In the genomic region with DNA sequence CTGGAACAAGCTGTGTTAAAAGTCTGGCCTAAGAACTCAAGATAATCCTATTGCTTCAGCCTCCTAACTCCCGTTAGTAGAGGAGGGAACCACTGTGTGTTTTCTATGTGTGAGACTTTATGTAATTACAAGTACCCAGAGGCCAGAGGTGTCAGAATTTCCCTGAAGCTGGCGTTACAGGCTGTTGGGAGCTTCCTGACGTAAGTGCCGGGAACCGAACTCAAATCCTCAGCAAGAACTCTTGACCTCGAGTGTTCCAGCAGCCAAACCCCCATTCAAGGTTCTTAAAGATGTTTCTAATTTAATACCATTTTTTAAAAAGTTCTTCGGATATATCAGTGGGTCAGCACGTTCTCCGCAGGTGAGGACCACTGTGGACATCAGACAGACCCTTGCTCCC, we compare ENCODE assay signal across 8 mouse cellular contexts. TPM values are rescaled to one million over a fixed set of nuclear protein-coding genes. Genes with fewer than 3 reads are reported as not detected.
DNase-seq lines count a peak whose midpoint lies in the region; ATAC-seq lines count a peak whose summit lies in the region.

No protein-coding gene starts in this region.

- peaks cover 46% of the 10 kb centered on the region for H3K4me1 ChIP-seq in kidney, embryonic 15.5 days
- peaks cover 51% of the 10 kb centered on the region for H3K4me1 ChIP-seq in embryonic facial prominence, embryonic 10.5 days
- H3K4me1 ChIP-seq in hindbrain, embryonic 15.5 days (replicated peaks): peaks cover 40% of the 10 kb centered on the region
- peaks cover 42% of the 10 kb centered on the region for H3K4me1 ChIP-seq in midbrain, embryonic 15.5 days

- H3K4me3 ChIP-seq in kidney, embryonic 15.5 days (replicated peaks): peak overlapping the region; percentile 78
- peak overlapping the region; percentile 92 for H3K4me3 ChIP-seq in embryonic facial prominence, embryonic 10.5 days
- peak overlapping the region; percentile 92 for H3K4me3 ChIP-seq in hindbrain, embryonic 15.5 days
- H3K4me3 ChIP-seq in midbrain, embryonic 15.5 days: peak overlapping the region; percentile 59

- peak overlapping the region; percentile 59 for H3K27ac ChIP-seq in kidney, embryonic 15.5 days
- H3K27ac ChIP-seq in embryonic facial prominence, embryonic 10.5 days (replicated peaks): peak overlapping the region; percentile 97; the same call in 1 of the 2 replicates
- H3K27ac ChIP-seq in hindbrain, embryonic 15.5 days (replicated peaks): peak overlapping the region; percentile 96
- peak overlapping the region; percentile 87; the same call in 1 of the 2 replicates for H3K27ac ChIP-seq in midbrain, embryonic 15.5 days

- ATAC-seq in kidney, embryonic 15.5 days (replicated peaks; ENCODE audit: low FRiP score): no peak
- ATAC-seq in hindbrain, embryonic 15.5 days (ENCODE audit: low FRiP score, low read depth): no peak
- ATAC-seq in midbrain, embryonic 15.5 days (replicated peaks): no peak

- H3K9me3 ChIP-seq in kidney, embryonic 15.5 days (replicated peaks): no peaks in the 10 kb centered on the region
- H3K9me3 ChIP-seq in embryonic facial prominence, embryonic 10.5 days: 0 out of 2 replicates have a peak, but pooled peaks cover 2% of the 10 kb centered on the region
- H3K9me3 ChIP-seq in hindbrain, embryonic 15.5 days: no peaks in the 10 kb centered on the region
- H3K9me3 ChIP-seq in midbrain, embryonic 15.5 days: no peaks in the 10 kb centered on the region

- DNase-seq in kidney, adult 8-10 months: no peak
- DNase-seq in embryonic facial prominence, embryonic 10.5 days (ENCODE audit: low spot score): no peak
- no peak for DNase-seq in layer of hippocampus, postnatal 25 days (ENCODE audit: extremely low spot score in 1 of 2, low spot score in 1 of 2)
- no peak for DNase-seq in spleen, adult 12 weeks (ENCODE audit: low spot score)
- DNase-seq in cerebellum, adult 9-10 months: no peak

- H3K27me3 ChIP-seq in kidney, embryonic 15.5 days: 0 out of 2 replicates have a peak, but pooled peaks cover under 1% of the 10 kb centered on the region
- H3K27me3 ChIP-seq in embryonic facial prominence, embryonic 10.5 days (replicated peaks; ENCODE audit: low read depth, poor library complexity, severe bottlenecking): peaks cover 28% of the 10 kb centered on the region
- H3K27me3 ChIP-seq in hindbrain, embryonic 15.5 days: no peaks in the 10 kb centered on the region
- H3K27me3 ChIP-seq in midbrain, embryonic 15.5 days (replicated peaks): no peaks in the 10 kb centered on the region

- peak overlapping the region; percentile 88 for H3K4me2 ChIP-seq in kidney, embryonic 15.5 days
- H3K4me2 ChIP-seq in hindbrain, embryonic 15.5 days: peak overlapping the region; percentile 92
- peak overlapping the region; percentile 80 for H3K4me2 ChIP-seq in midbrain, embryonic 15.5 days

- H3K9ac ChIP-seq in kidney, embryonic 15.5 days: no peak overlapping the region
- peak overlapping the region; percentile 99; the same call in 1 of the 2 replicates for H3K9ac ChIP-seq in hindbrain, embryonic 15.5 days
- H3K9ac ChIP-seq in midbrain, embryonic 15.5 days: 0 out of 2 replicates have a peak overlapping the region, but pooled peaks have one; percentile 19

- WGBS in kidney, embryonic 15.5 days: 11% methylated on average over 9 of the region's 9 CpGs
- WGBS in embryonic facial prominence, embryonic 10.5 days: 9% methylated on average over 9 of the region's 9 CpGs
- 15% methylated on average over 9 of the region's 9 CpGs for WGBS in hindbrain, embryonic 15.5 days
- WGBS in midbrain, embryonic 15.5 days: 11% methylated on average over 9 of the region's 9 CpGs

- H3K36me3 ChIP-seq in kidney, embryonic 15.5 days: no peaks in the 10 kb centered on the region
- H3K36me3 ChIP-seq in embryonic facial prominence, embryonic 10.5 days (replicated peaks): peaks cover under 1% of the 10 kb centered on the region; the same call in 1 of the 2 replicates
- H3K36me3 ChIP-seq in hindbrain, embryonic 15.5 days: no peaks in the 10 kb centered on the region
- H3K36me3 ChIP-seq in midbrain, embryonic 15.5 days (replicated peaks): no peaks in the 10 kb centered on the region

RNA-seq across cellular contexts. Expression of a gene that starts 0.4 kb away (rescaled TPM):
- 10.6 and 10.7 TPM in 2 replicates for polyA plus RNA-seq in kidney, embryonic 15.5 days (2015; fragmentation: Nextera tagmentation; extraction: Ambion mirVana)
- polyA plus RNA-seq in embryonic facial prominence, embryonic 10.5 days (2016; fragmentation: Nextera tagmentation; extraction: Ambion mirVana): 15.6 and 16.4 TPM in 2 replicates
- polyA plus RNA-seq in hindbrain, embryonic 15.5 days (2015; fragmentation: Nextera tagmentation; extraction: Ambion mirVana): 25.0 and 27.0 TPM in 2 replicates
- 26.9 and 27.3 TPM in 2 replicates for polyA plus RNA-seq in midbrain, embryonic 15.5 days (2015; fragmentation: Nextera tagmentation; extraction: Ambion mirVana)
- 10 to 100 TPM; 21.7 to 22.8 TPM for total RNA-seq in layer of hippocampus, postnatal 25 days (2021)

RNA-seq across cellular contexts. Expression of a gene that starts 13.7 kb away (rescaled TPM):
- 6.7 and 8.1 TPM in 2 replicates for polyA plus RNA-seq in kidney, embryonic 15.5 days (2015; fragmentation: Nextera tagmentation; extraction: Ambion mirVana)
- polyA plus RNA-seq in embryonic facial prominence, embryonic 10.5 days (2016; fragmentation: Nextera tagmentation; extraction: Ambion mirVana): 8.6 and 9.6 TPM in 2 replicates
- 57.2 and 62.4 TPM in 2 replicates for polyA plus RNA-seq in hindbrain, embryonic 15.5 days (2015; fragmentation: Nextera tagmentation; extraction: Ambion mirVana)
- 67.0 and 67.2 TPM in 2 replicates for polyA plus RNA-seq in midbrain, embryonic 15.5 days (2015; fragmentation: Nextera tagmentation; extraction: Ambion mirVana)
- 100 to 1,000 TPM in 1 of 2 experiments, 10 to 100 TPM in 1; 98.8 to 107 TPM for total RNA-seq in layer of hippocampus, postnatal 25 days (2021)

RNA-seq across cellular contexts. Expression of a gene that starts 22.3 kb away (rescaled TPM):
- polyA plus RNA-seq in kidney, embryonic 15.5 days (2015; fragmentation: Nextera tagmentation; extraction: Ambion mirVana): 204 and 209 TPM in 2 replicates
- polyA plus RNA-seq in embryonic facial prominence, embryonic 10.5 days (2016; fragmentation: Nextera tagmentation; extraction: Ambion mirVana): 221 and 228 TPM in 2 replicates
- 180 and 190 TPM in 2 replicates for polyA plus RNA-seq in hindbrain, embryonic 15.5 days (2015; fragmentation: Nextera tagmentation; extraction: Ambion mirVana)
- 182 and 191 TPM in 2 replicates for polyA plus RNA-seq in midbrain, embryonic 15.5 days (2015; fragmentation: Nextera tagmentation; extraction: Ambion mirVana)
- 100 to 1,000 TPM; 102 to 103 TPM for total RNA-seq in layer of hippocampus, postnatal 25 days (2021)

RNA-seq across cellular contexts. Expression of a gene that starts 38.5 kb away (rescaled TPM):
- 1,004 and 1,083 TPM in 2 replicates for polyA plus RNA-seq in kidney, embryonic 15.5 days (2015; fragmentation: Nextera tagmentation; extraction: Ambion mirVana)
- 880 and 890 TPM in 2 replicates for polyA plus RNA-seq in embryonic facial prominence, embryonic 10.5 days (2016; fragmentation: Nextera tagmentation; extraction: Ambion mirVana)
- 877 and 940 TPM in 2 replicates for polyA plus RNA-seq in hindbrain, embryonic 15.5 days (2015; fragmentation: Nextera tagmentation; extraction: Ambion mirVana)
- 782 and 789 TPM in 2 replicates for polyA plus RNA-seq in midbrain, embryonic 15.5 days (2015; fragmentation: Nextera tagmentation; extraction: Ambion mirVana)
- 100 to 1,000 TPM; 459 to 515 TPM for total RNA-seq in layer of hippocampus, postnatal 25 days (2021)

RNA-seq across cellular contexts. Expression of a gene that starts 38.7 kb away (rescaled TPM):
- polyA plus RNA-seq in kidney, embryonic 15.5 days (2015; fragmentation: Nextera tagmentation; extraction: Ambion mirVana): 14.1 and 16.4 TPM in 2 replicates
- polyA plus RNA-seq in embryonic facial prominence, embryonic 10.5 days (2016; fragmentation: Nextera tagmentation; extraction: Ambion mirVana): 14.8 and 17.3 TPM in 2 replicates
- 23.6 and 26.2 TPM in 2 replicates for polyA plus RNA-seq in hindbrain, embryonic 15.5 days (2015; fragmentation: Nextera tagmentation; extraction: Ambion mirVana)
- polyA plus RNA-seq in midbrain, embryonic 15.5 days (2015; fragmentation: Nextera tagmentation; extraction: Ambion mirVana): 32.3 and 34.8 TPM in 2 replicates
- total RNA-seq in layer of hippocampus, postnatal 25 days (2021): 10 to 100 TPM; 65.4 to 74.6 TPM
